Mouse (Mus musculus): Measurements from ENCODE around the gene Cacna2d4. TPM values are rescaled to one million over a fixed set of nuclear protein-coding genes. Genes with fewer than 3 reads are reported as not detected.

The Cacna2d4 gene
- polyA plus RNA-seq, 1 experiment from 2014 or later, result 0.19 TPM

- Histone ChIP-seq H3K27ac (no peak overlapping the region), H3K4me1 (peaks cover 8% of the 10 kb centered on the region; the same call in 1 of the 2 replicates), H3K36me3 (no peaks in the 10 kb centered on the region), H3K9me3 (no peaks in the 10 kb centered on the region), H3K27me3 (no peaks in the 10 kb centered on the region), H3K9ac (no peak overlapping the region), H3K4me2 (no peak overlapping the region), H3K4me3 (no peak overlapping the region)
- ATAC-seq (ENCODE audit: borderline replicate concordance, extremely low read depth, low FRiP score, low TSS enrichment), result no peak
- 86% methylated on average over 3 of the region's 3 CpGs for WGBS
Measured at GRCm38 (mm10) chr6:119399371-119399770, 163.0 kb downstream of the Cacna2d4 start.

GRCm38 (mm10) chr6:119400649-119401048 lies 164.3 kb downstream of the Cacna2d4 start:
- Histone ChIP-seq H3K27ac (no peak overlapping the region), H3K9me3 (no peaks in the 10 kb centered on the region), H3K27me3 (no peaks in the 10 kb centered on the region), H3K4me1 (peaks cover 6% of the 10 kb centered on the region; the same call in 1 of the 2 replicates), H3K36me3 (no peaks in the 10 kb centered on the region), H3K4me3 (no peak overlapping the region), H3K4me2 (no peak overlapping the region), H3K9ac (no peak overlapping the region)
- ATAC-seq (ENCODE audit: borderline replicate concordance, extremely low read depth, low FRiP score, low TSS enrichment), result no peak
- WGBS, result 79% methylated on average over 3 of the region's 3 CpGs

- no peaks in the 10 kb centered on the region for H3K4me1 ChIP-seq
- 73% methylated on average over 8 of the region's 8 CpGs for WGBS
- no peaks in the 10 kb centered on the region for H3K9me3 ChIP-seq
- no peaks in the 10 kb centered on the region for H3K36me3 ChIP-seq
- no peak overlapping the region for H3K9ac ChIP-seq
- no peak overlapping the region for H3K4me3 ChIP-seq
- H3K27ac ChIP-seq, result no peak overlapping the region
- no peak overlapping the region for H3K4me2 ChIP-seq
- no peak for ATAC-seq (ENCODE audit: borderline replicate concordance, extremely low read depth, low FRiP score, low TSS enrichment)
- no peaks in the 10 kb centered on the region for H3K27me3 ChIP-seq
Measured at GRCm38 (mm10) chr6:119401545-119402304, 165.4 kb downstream of the Cacna2d4 start.

Other genes starting within 250 kb of the Cacna2d4 start
- 6.0 and 7.6 TPM in 2 replicates for gene Dcp1b, start 61.3 kb upstream of the Cacna2d4 start, polyA plus RNA-seq (2015; fragmentation: Nextera tagmentation; extraction: Ambion mirVana)
- 8.1 and 8.4 TPM in 2 replicates for gene Cacna1c, start 40.1 kb upstream of the Cacna2d4 start, polyA plus RNA-seq (2015; fragmentation: Nextera tagmentation; extraction: Ambion mirVana)
- 0.04 and 0.11 TPM in 2 replicates for gene Lrtm2, start 94.2 kb downstream of the Cacna2d4 start, polyA plus RNA-seq (2015; fragmentation: Nextera tagmentation; extraction: Ambion mirVana)
- 42.8 and 43.6 TPM in 2 replicates for gene Adipor2, start 181.2 kb downstream of the Cacna2d4 start, polyA plus RNA-seq (2015; fragmentation: Nextera tagmentation; extraction: Ambion mirVana)
- gene Fbxl14, start 243.1 kb downstream of the Cacna2d4 start, polyA plus RNA-seq (2015; fragmentation: Nextera tagmentation; extraction: Ambion mirVana), result 4.5 and 4.6 TPM in 2 replicates